In the genomic region with DNA sequence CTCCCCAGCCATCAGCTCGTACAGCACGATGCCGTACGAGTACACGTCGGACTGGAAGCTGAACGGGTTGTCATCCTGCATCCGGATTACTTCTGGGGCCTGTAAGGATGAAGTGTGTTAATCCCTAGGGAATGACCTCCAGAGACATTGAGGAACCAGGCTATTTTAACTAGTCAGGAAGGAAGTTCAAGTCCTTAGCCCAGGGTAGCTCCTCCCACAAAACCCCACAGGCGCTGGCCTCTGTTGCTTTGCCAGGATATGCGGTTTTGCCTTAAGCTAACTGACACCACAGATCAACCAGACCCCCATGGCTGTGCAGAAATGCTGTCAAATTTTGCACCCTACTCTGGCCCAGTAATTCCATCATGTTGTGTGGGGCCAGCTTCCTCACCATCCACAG, we compare ENCODE assay signal across 12 mouse cellular contexts. TPM values are rescaled to one million over a fixed set of nuclear protein-coding genes. Genes with fewer than 3 reads are reported as not detected.
A peak's percentile ranks its signal among the peaks of the same experiment; 100 is the strongest.
DNase-seq lines count a peak whose midpoint lies in the region; ATAC-seq lines count a peak whose summit lies in the region.
"Had no signal": no experiment of that assay in that cellular context is flagged by ENCODE, and none has a peak within 500 bp of the region (broad histone marks: within the 10 kb centered on the region; RNA-seq: fewer than 3 reads in every experiment).

No protein-coding gene starts in this region.

- no peaks in the 10 kb centered on the region for H3K4me1 ChIP-seq in hindbrain, embryonic 12.5 days

- no peak overlapping the region for H3K4me2 ChIP-seq in hindbrain, embryonic 12.5 days (replicated peaks)

- no peak overlapping the region for H3K9ac ChIP-seq in hindbrain, embryonic 12.5 days

- WGBS in hindbrain, embryonic 12.5 days = 94% methylated on average over 10 of the region's 10 CpGs

- peak; percentile 80 for ATAC-seq in megakaryocyte progenitor cell, adult 5-6 weeks (replicated peaks; ENCODE audit: poor library complexity)
- no peak for ATAC-seq in hindbrain, embryonic 12.5 days (ENCODE audit: low FRiP score)

- peaks cover 98% of the 10 kb centered on the region for H3K36me3 ChIP-seq in hindbrain, embryonic 12.5 days

- no peaks in the 10 kb centered on the region for H3K27me3 ChIP-seq in hindbrain, embryonic 12.5 days

- no peaks in the 10 kb centered on the region for H3K9me3 ChIP-seq in hindbrain, embryonic 12.5 days (replicated peaks)

- no peak overlapping the region for H3K4me3 ChIP-seq in hindbrain, embryonic 12.5 days

- DNase-seq in adrenal gland, adult 2 months = peak; percentile 38
- DNase-seq in adrenal gland, adult 18-20 months (ENCODE audit: low spot score in 2 of 2) = no peak
- peak; percentile 36 for DNase-seq in T-cell, adult 2 months (ENCODE audit: low spot score)
- peak; percentile 66 for DNase-seq in kidney, adult 9 months
- DNase-seq in spleen, adult 12 weeks (ENCODE audit: low spot score) = no peak
- no peak for DNase-seq in urinary bladder, adult 2 months (ENCODE audit: low spot score)
- DNase-seq: gastrocnemius, postnatal 14 days; right cerebral cortex, postnatal 4 days had no signal

- H3K27ac ChIP-seq in hindbrain, embryonic 12.5 days = no peak overlapping the region

RNA-seq across cellular contexts. Expression of gene Mkrn2, which starts 18.1 kb away (rescaled TPM):
- total RNA-seq in adrenal gland, adult 2 months (2021) = 10 to 100 TPM; 45.4 to 53.8 TPM
- polyA plus RNA-seq in adrenal gland, adult 2 months (2012; rRNA removed) = 174 and 225 TPM in 2 replicates
- total RNA-seq in adrenal gland, adult 18-20 months (2021) = 10 to 100 TPM; 34.8 to 37.9 TPM
- 10.6 and 12.2 TPM in 2 replicates for total RNA-seq in megakaryocyte progenitor cell, adult 5-6 weeks (2015)
- total RNA-seq in megakaryocyte progenitor cell, adult 5-6 weeks (2017) = 13.5 and 27.0 TPM in 2 replicates
- polyA plus RNA-seq in hindbrain, embryonic 12.5 days (2016; fragmentation: Nextera tagmentation; extraction: Ambion mirVana) = 27.4 and 28.9 TPM in 2 replicates
- 22.5 and 24.3 TPM in 2 replicates for polyA plus RNA-seq in urinary bladder, adult 2 months (2012; rRNA removed)

RNA-seq across cellular contexts. Expression of gene Mkrn2os, which starts 27.4 kb away (rescaled TPM):
- total RNA-seq in adrenal gland, adult 2 months (2021) = not detected
- polyA plus RNA-seq in adrenal gland, adult 2 months (2012; rRNA removed) = 0.10 TPM in 1 of 2 replicates, not detected in the other
- total RNA-seq in adrenal gland, adult 18-20 months (2021) = not detected
- total RNA-seq in megakaryocyte progenitor cell, adult 5-6 weeks (2015) = not detected in 2 replicates
- total RNA-seq in megakaryocyte progenitor cell, adult 5-6 weeks (2017) = not detected in 2 replicates
- 0.12 and 0.17 TPM in 2 replicates for polyA plus RNA-seq in hindbrain, embryonic 12.5 days (2016; fragmentation: Nextera tagmentation; extraction: Ambion mirVana)
- 0.07 and 0.17 TPM in 2 replicates for polyA plus RNA-seq in urinary bladder, adult 2 months (2012; rRNA removed)
- polyA plus RNA-seq: cortical plate, adult 2 months; limb, embryonic 11.5 days had no signal

RNA-seq across cellular contexts. Expression of gene Raf1, which starts 56.6 kb away (rescaled TPM):
- total RNA-seq in adrenal gland, adult 2 months (2021) = 100 to 1,000 TPM in 1 of 2 experiments, 10 to 100 TPM in 1; 91.7 to 101 TPM
- 87.5 and 133 TPM in 2 replicates for polyA plus RNA-seq in adrenal gland, adult 2 months (2012; rRNA removed)
- 100 to 1,000 TPM in 1 of 2 experiments, 10 to 100 TPM in 1; 89.9 to 101 TPM for total RNA-seq in adrenal gland, adult 18-20 months (2021)
- 95.4 and 118 TPM in 2 replicates for total RNA-seq in megakaryocyte progenitor cell, adult 5-6 weeks (2015)
- 66.7 and 79.8 TPM in 2 replicates for total RNA-seq in megakaryocyte progenitor cell, adult 5-6 weeks (2017)
- 159 TPM in 2 replicates for polyA plus RNA-seq in hindbrain, embryonic 12.5 days (2016; fragmentation: Nextera tagmentation; extraction: Ambion mirVana)
- polyA plus RNA-seq in urinary bladder, adult 2 months (2012; rRNA removed) = 107 and 120 TPM in 2 replicates

Comparison
In these comparisons a context has a peak if more than half of its experiments do, and no peak if none do; other contexts are left out.
1. DNase-seq: peak in adrenal gland, adult 2 months (single experiment), T-cell, adult 2 months (single experiment) and kidney, adult 9 months (single experiment); none in adrenal gland, adult 18-20 months (0 of 2), spleen, adult 12 weeks (single experiment) and urinary bladder, adult 2 months (single experiment).